Mouse (Mus musculus): ENCODE results near the gene Gm47791. TPM values are rescaled to one million over a fixed set of nuclear protein-coding genes. Genes with fewer than 3 reads are reported as not detected.

The Gm47791 gene
- polyA plus RNA-seq, 1 experiment, result not detected

- no peaks in the 10 kb centered on the region for H3K79me2 ChIP-seq (ENCODE audit: control insufficient read depth, insufficient read depth)
- no peak within 1 kb of the TSS for H3K4me2 ChIP-seq (ENCODE audit: low read depth)
- H3K27me3 ChIP-seq (ENCODE audit: control insufficient read depth, insufficient read depth, insufficient read length), result no peaks in the 10 kb centered on the region
- TF ChIP-seq TCF3 (IDR thresholded peaks at IDR 0.05; ENCODE audit: insufficient read length, low read depth) (no peak), TCF12 (IDR thresholded peaks at IDR 0.05; ENCODE audit: insufficient read depth, poor library complexity, severe bottlenecking) (no peak), SRF (IDR thresholded peaks at IDR 0.05; ENCODE audit: control insufficient read depth, insufficient read length, low read depth) (no peak), REST (IDR thresholded peaks at IDR 0.05; ENCODE audit: insufficient read depth, insufficient read length) (no peak), USF1 (IDR thresholded peaks at IDR 0.05; ENCODE audit: low read depth) (no peak), POLR2A (IDR thresholded peaks at IDR 0.05; ENCODE audit: insufficient read length, low read depth) (no peak), E2F4 (IDR thresholded peaks at IDR 0.05; ENCODE audit: insufficient read depth) (no peak), MYOD1 (IDR thresholded peaks at IDR 0.05; ENCODE audit: control insufficient read depth in 1 of 3, insufficient read length in 2 of 3, low read depth in 2 of 3) (no peak), MAX (IDR thresholded peaks at IDR 0.05; ENCODE audit: low read depth) (no peak), POLR2AphosphoS2 (IDR thresholded peaks at IDR 0.05; ENCODE audit: insufficient read length, low read depth) (no peak), MYOG (IDR thresholded peaks at IDR 0.05; ENCODE audit: control insufficient read depth in 1 of 3, insufficient read depth in 1 of 3, insufficient read length in 2 of 3, low read depth in 2 of 3) (no peak), CEBPB (IDR thresholded peaks at IDR 0.05; ENCODE audit: insufficient read depth, poor library complexity, severe bottlenecking) (no peak)
- no peaks in the 10 kb centered on the region for H3K36me3 ChIP-seq (ENCODE audit: control insufficient read depth, insufficient read depth)
- no peak within 1 kb of the TSS for H3K4me3 ChIP-seq
- H3ac ChIP-seq (ENCODE audit: control insufficient read depth, insufficient read length), result no peak within 1 kb of the TSS
Measured at GRCm38 (mm10) chr1:82768269-82768668, 2.8 kb downstream of the Gm47791 start, which contains the start of gene Tm4sf20. Gene Tm4sf20 (minus strand): TSS chr1:82768461.

GRCm38 (mm10) chr1:82766641-82767040, 4.4 kb downstream of the Gm47791 start:
- no peak overlapping the region for H3K4me2 ChIP-seq (ENCODE audit: low read depth)
- no peak for TF ChIP-seq SRF (IDR thresholded peaks at IDR 0.05; ENCODE audit: control insufficient read depth, insufficient read length, low read depth)
- H3K36me3 ChIP-seq (ENCODE audit: control insufficient read depth, insufficient read depth), result peaks cover 7% of the 10 kb centered on the region
- H3K27me3 ChIP-seq (ENCODE audit: control insufficient read depth, insufficient read depth, insufficient read length), result no peaks in the 10 kb centered on the region
- H3ac ChIP-seq (ENCODE audit: control insufficient read depth, insufficient read length), result no peak overlapping the region
- no peaks in the 10 kb centered on the region for H3K79me2 ChIP-seq (ENCODE audit: control insufficient read depth, insufficient read depth)
- H3K4me3 ChIP-seq, result no peak overlapping the region

DNA sequence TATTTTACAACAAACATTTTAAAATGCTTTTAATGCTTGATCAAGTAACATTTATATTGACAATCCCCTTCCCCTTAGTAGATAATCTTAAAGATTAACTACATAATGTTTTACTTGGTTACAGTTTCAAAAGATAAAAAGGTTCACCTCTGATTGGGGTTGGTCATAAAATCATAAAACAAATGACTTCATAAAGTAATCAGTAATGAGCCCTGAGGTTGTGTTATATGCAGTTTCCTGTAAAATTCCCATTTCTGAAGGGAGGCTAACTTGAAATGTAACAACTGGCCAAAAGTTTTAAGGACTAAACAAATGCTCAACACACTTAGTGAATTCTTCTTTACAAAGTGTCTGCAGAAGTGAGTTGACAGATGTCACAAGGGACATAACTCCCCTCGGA, 4.8 kb downstream of the Gm47791 start:
- H3K4me3 ChIP-seq, result no peak overlapping the region
- H3K4me2 ChIP-seq (ENCODE audit: low read depth), result no peak overlapping the region
- H3ac ChIP-seq (ENCODE audit: control insufficient read depth, insufficient read length), result no peak overlapping the region
- H3K79me2 ChIP-seq (ENCODE audit: control insufficient read depth, insufficient read depth), result no peaks in the 10 kb centered on the region
- no peaks in the 10 kb centered on the region for H3K27me3 ChIP-seq (ENCODE audit: control insufficient read depth, insufficient read depth, insufficient read length)
- TF ChIP-seq POLR2AphosphoS2 (IDR thresholded peaks at IDR 0.05; ENCODE audit: insufficient read length, low read depth) (no peak), SRF (IDR thresholded peaks at IDR 0.05; ENCODE audit: control insufficient read depth, insufficient read length, low read depth) (no peak), TCF3 (IDR thresholded peaks at IDR 0.05; ENCODE audit: insufficient read length, low read depth) (no peak), TCF12 (IDR thresholded peaks at IDR 0.05; ENCODE audit: insufficient read depth, poor library complexity, severe bottlenecking) (no peak), MYOD1 (IDR thresholded peaks at IDR 0.05; ENCODE audit: control insufficient read depth in 1 of 3, insufficient read length in 2 of 3, low read depth in 2 of 3) (no peak), POLR2A (IDR thresholded peaks at IDR 0.05; ENCODE audit: insufficient read length, low read depth) (no peak), E2F4 (IDR thresholded peaks at IDR 0.05; ENCODE audit: insufficient read depth) (no peak), MAX (IDR thresholded peaks at IDR 0.05; ENCODE audit: low read depth) (no peak), MYOG (IDR thresholded peaks at IDR 0.05; ENCODE audit: control insufficient read depth in 1 of 3, insufficient read depth in 1 of 3, insufficient read length in 2 of 3, low read depth in 2 of 3) (no peak), USF1 (IDR thresholded peaks at IDR 0.05; ENCODE audit: low read depth) (no peak), REST (IDR thresholded peaks at IDR 0.05; ENCODE audit: insufficient read depth, insufficient read length) (no peak), CEBPB (IDR thresholded peaks at IDR 0.05; ENCODE audit: insufficient read depth, poor library complexity, severe bottlenecking) (no peak)
- peaks cover 7% of the 10 kb centered on the region for H3K36me3 ChIP-seq (ENCODE audit: control insufficient read depth, insufficient read depth)

- peaks cover 7% of the 10 kb centered on the region for H3K36me3 ChIP-seq (ENCODE audit: control insufficient read depth, insufficient read depth)
Measured at GRCm38 (mm10) chr1:82762274-82762673, 8.8 kb downstream of the Gm47791 start.

More at GRCm38 (mm10) chr1:82762274-82762673, 8.8 kb downstream of the Gm47791 start:
- Histone ChIP-seq H3K27me3 (ENCODE audit: control insufficient read depth, insufficient read depth, insufficient read length) (no peaks in the 10 kb centered on the region), H3K79me2 (ENCODE audit: control insufficient read depth, insufficient read depth) (no peaks in the 10 kb centered on the region), H3ac (ENCODE audit: control insufficient read depth, insufficient read length) (no peak overlapping the region), H3K4me2 (ENCODE audit: low read depth) (no peak overlapping the region), H3K4me3 (no peak overlapping the region)
- TF ChIP-seq POLR2AphosphoS2 (IDR thresholded peaks at IDR 0.05; ENCODE audit: insufficient read length, low read depth) (no peak), TCF12 (IDR thresholded peaks at IDR 0.05; ENCODE audit: insufficient read depth, poor library complexity, severe bottlenecking) (no peak), CEBPB (IDR thresholded peaks at IDR 0.05; ENCODE audit: insufficient read depth, poor library complexity, severe bottlenecking) (no peak), SRF (IDR thresholded peaks at IDR 0.05; ENCODE audit: control insufficient read depth, insufficient read length, low read depth) (no peak), REST (IDR thresholded peaks at IDR 0.05; ENCODE audit: insufficient read depth, insufficient read length) (no peak), TCF3 (IDR thresholded peaks at IDR 0.05; ENCODE audit: insufficient read length, low read depth) (no peak), POLR2A (IDR thresholded peaks at IDR 0.05; ENCODE audit: insufficient read length, low read depth) (no peak), MYOG (IDR thresholded peaks at IDR 0.05; ENCODE audit: control insufficient read depth in 1 of 3, insufficient read depth in 1 of 3, insufficient read length in 2 of 3, low read depth in 2 of 3) (no peak), MAX (IDR thresholded peaks at IDR 0.05; ENCODE audit: low read depth) (no peak), USF1 (IDR thresholded peaks at IDR 0.05; ENCODE audit: low read depth) (no peak)
